Mouse (Mus musculus) small intestine, adult 2 months (tissue): ENCODE results near the gene Arsb. TPM values are rescaled to one million over a fixed set of nuclear protein-coding genes. Genes with fewer than 3 reads are reported as not detected.
"Not testable (repeated sequence)": the region's sequence is repeated elsewhere in the genome, so short reads cannot be mapped to it uniquely, and the experiment has no call there.

ENCODE experiments used
- H3K27ac ChIP-seq: fragments of 200-500 bp; 2 replicates; pipeline ENCODE4 v1.5.1; 2012; ENCODE audit warnings: low read depth, low read length, control low read depth, inconsistent platforms; ENCODE audit not compliant: insufficient read depth
- H3K27me3 ChIP-seq: fragments of 200-500 bp; 2 replicates; pipeline ENCODE4 v1.6.1; 2012; ENCODE audit warnings: mild to moderate bottlenecking, moderate library complexity, low read length, inconsistent platforms; ENCODE audit not compliant: control insufficient read depth, insufficient read depth
- H3K36me3 ChIP-seq: fragments of 200-500 bp; 2 replicates; pipeline ENCODE4 v1.6.1; 2012; ENCODE audit warnings: mild to moderate bottlenecking, low read length, control low read depth, inconsistent platforms; ENCODE audit not compliant: control insufficient read depth, insufficient read depth
- H3K4me1 ChIP-seq: fragments of 200-500 bp; 2 replicates; pipeline ENCODE4 v1.6.1; 2012; ENCODE audit warnings: low read length, inconsistent platforms, mixed read lengths; ENCODE audit not compliant: control insufficient read depth, insufficient read depth, insufficient read length
- H3K4me3 ChIP-seq: fragments of 200-500 bp; 2 replicates; pipeline ENCODE4 v1.5.1; 2012; ENCODE audit warnings: low read depth, mild to moderate bottlenecking, control low read depth, inconsistent platforms, low read length, moderate library complexity
- CTCF ChIP-seq: fragments of 200-500 bp; IDR thresholded peaks from 2 replicates; pipeline ENCODE4 v1.5.1; 2012; ENCODE audit warnings: low read depth, mild to moderate bottlenecking, control low read depth, inconsistent platforms, low read length, moderate library complexity, mixed read lengths; ENCODE audit not compliant: insufficient replicate concordance, insufficient read length; ENCODE audit errors: extremely low read depth
- POLR2A ChIP-seq: fragments of 200-500 bp; IDR thresholded peaks from 2 replicates; pipeline ENCODE4 v1.6.1; 2012; ENCODE audit warnings: low read depth, mild to moderate bottlenecking, control low read depth, inconsistent platforms, low read length, moderate library complexity
- WGBS: fragments of 180-500 bp; shearing (Covaris S2); methylation state at CpG from one replicate; pipeline ENCODE4 v1.1.7; 2018; 5-methylcytosine and 5-hydroxymethylcytosine counted together
- polyA plus RNA-seq: library from polyadenylated mRNA; depleted of rRNA; stranded (reverse); fragments of >200 nt; gene quantifications from 2 replicates; pipeline ENCODE4 v1.2.3, GENCODE M21; 2012

The Arsb gene
- polyA plus RNA-seq, 1 experiment: 6.3 TPM

DNA sequence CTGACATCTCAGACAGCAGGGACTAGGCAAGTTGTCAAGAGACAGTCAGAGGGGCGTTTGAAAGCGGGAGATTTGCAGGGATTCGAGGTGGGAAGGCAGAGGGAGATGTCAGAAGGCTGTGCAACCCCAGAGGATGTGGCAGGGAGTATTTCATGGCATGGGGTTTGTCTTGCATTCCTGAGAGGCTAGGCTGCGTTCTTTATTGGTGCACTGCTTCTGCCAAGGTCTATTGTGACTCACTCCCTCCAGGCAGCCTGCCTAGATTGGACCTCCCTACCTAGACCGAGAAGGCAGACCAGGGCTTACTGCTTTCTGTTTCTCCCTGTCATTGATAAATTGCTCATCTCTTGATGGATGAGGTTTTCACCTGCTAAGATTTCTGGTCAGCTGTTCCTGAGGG is 204.2 kb downstream of the Arsb start:
- Histone ChIP-seq H3K36me3 (no peaks in the 10 kb centered on the region), H3K4me3 (no peak overlapping the region), H3K4me1 (no peaks in the 10 kb centered on the region), H3K27me3 (no peaks in the 10 kb centered on the region), H3K27ac (no peak overlapping the region)
- WGBS: 48% methylated on average over 5 of the region's 5 CpGs
- TF ChIP-seq CTCF: no peak
- no peak for TF ChIP-seq POLR2A

GRCm38 (mm10) chr13:93976897-93977530 is 205.6 kb downstream of the Arsb start:
- Histone ChIP-seq H3K4me3 (no peak overlapping the region), H3K4me1 (no peaks in the 10 kb centered on the region), H3K36me3 (no peaks in the 10 kb centered on the region), H3K27me3 (no peaks in the 10 kb centered on the region), H3K27ac (no peak overlapping the region)
- TF ChIP-seq POLR2A: no peak
- 71% methylated on average over 10 of the region's 10 CpGs for whole genome bisulfite sequencing

- whole genome bisulfite sequencing: 81% methylated on average over 12 of the region's 12 CpGs
- no peaks in the 10 kb centered on the region for H3K27me3 ChIP-seq
- TF ChIP-seq CTCF: no peak
- TF ChIP-seq POLR2A: no peak
- no peaks in the 10 kb centered on the region for H3K36me3 ChIP-seq
- H3K4me1 ChIP-seq: no peaks in the 10 kb centered on the region
- H3K27ac ChIP-seq: no peak overlapping the region
- H3K4me3 ChIP-seq: no peak overlapping the region
These were observed 207.5 kb downstream of the Arsb start for GRCm38 (mm10) chr13:93978703-93979495.

GRCm38 (mm10) chr13:93979754-93980153 is 208.3 kb downstream of the Arsb start:
- H3K27me3 ChIP-seq: no peaks in the 10 kb centered on the region
- H3K36me3 ChIP-seq: no peaks in the 10 kb centered on the region
- H3K4me3 ChIP-seq: no peak overlapping the region
- no peak overlapping the region for H3K27ac ChIP-seq
- no peaks in the 10 kb centered on the region for H3K4me1 ChIP-seq
- 79% methylated on average over 1 of the region's 1 CpGs for WGBS
- TF ChIP-seq POLR2A (no peak), CTCF (no peak)

GRCm38 (mm10) chr13:93984521-93984920 is 213.1 kb downstream of the Arsb start:
- H3K4me3 ChIP-seq: no peak overlapping the region
- H3K36me3 ChIP-seq: no peaks in the 10 kb centered on the region
- H3K27me3 ChIP-seq: no peaks in the 10 kb centered on the region
- H3K27ac ChIP-seq: no peak overlapping the region
- H3K4me1 ChIP-seq: peaks cover 5% of the 10 kb centered on the region
- no peak for TF ChIP-seq POLR2A
- no peak for TF ChIP-seq CTCF
- 85% methylated on average over 2 of the region's 2 CpGs for WGBS

GRCm38 (mm10) chr13:93985181-93985580 is 213.8 kb downstream of the Arsb start:
- TF ChIP-seq POLR2A (no peak), CTCF (no peak)
- WGBS: 77% methylated on average over 7 of the region's 7 CpGs
- H3K4me1 ChIP-seq: peaks cover 11% of the 10 kb centered on the region

DNA sequence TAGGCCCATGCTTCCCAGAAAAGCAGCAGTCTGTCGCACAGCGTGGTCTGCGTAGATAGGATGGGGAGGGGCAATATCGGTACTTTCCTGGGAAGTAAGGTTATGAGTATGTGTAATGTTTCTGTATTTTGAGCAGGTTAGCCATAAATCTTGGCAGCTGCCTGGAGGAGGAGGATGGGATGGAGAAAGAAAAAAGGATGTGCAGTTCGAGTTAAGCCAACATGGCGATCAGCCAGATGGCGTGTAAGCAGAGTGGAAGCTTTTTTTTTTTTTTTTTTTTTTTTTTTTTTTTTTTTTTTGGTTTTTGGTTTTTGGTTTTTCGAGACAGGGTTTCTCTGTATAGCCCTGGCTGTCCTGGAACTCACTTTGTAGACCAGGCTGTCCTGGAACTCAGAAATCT is 214.3 kb downstream of the Arsb start:
- H3K36me3 ChIP-seq, H3K27me3 ChIP-seq, H3K27ac ChIP-seq, H3K4me3 ChIP-seq: not testable (repeated sequence)
- whole genome bisulfite sequencing: 86% methylated on average over 8 of the region's 8 CpGs
- H3K4me1 ChIP-seq: peaks cover 13% of the 10 kb centered on the region

More at GRCm38 (mm10) chr13:93985181-93985580, 213.8 kb downstream of the Arsb start:
- H3K36me3 ChIP-seq: no peaks in the 10 kb centered on the region
- no peaks in the 10 kb centered on the region for H3K27me3 ChIP-seq
- no peak overlapping the region for H3K27ac ChIP-seq
- H3K4me3 ChIP-seq: no peak overlapping the region
